Mouse (Mus musculus) embryonic facial prominence, embryonic 14.5 days (tissue): ENCODE results near the gene Apbb2. TPM values are rescaled to one million over a fixed set of nuclear protein-coding genes. Genes with fewer than 3 reads are reported as not detected.

ENCODE experiments used
- ATAC-seq: fragments of 200-750 bp; cut with Nextera tagmentation; 2 replicates; pipeline ENCODE4 v1.8.0; 2017; ENCODE audit warnings: low read depth, moderate number of reproducible peaks, moderate TSS enrichment
- DNase-seq: peaks from one replicate; pipeline ENCODE4 v3.0.0-alpha.2; 2015; ENCODE audit warnings: low spot score
- H3K27ac ChIP-seq: fragments of 300-500 bp; sonication (generic); replicated peaks from 2 replicates; pipeline ENCODE4 v1.5.1; 2014; ENCODE audit warnings: low read depth, mild to moderate bottlenecking, low read length, moderate library complexity
- H3K27me3 ChIP-seq: fragments of 300-500 bp; sonication (generic); replicated peaks from 2 replicates; pipeline ENCODE4 v1.6.1; 2014; ENCODE audit warnings: low read length; ENCODE audit not compliant: control insufficient read depth, insufficient read depth
- H3K36me3 ChIP-seq: fragments of 300-500 bp; sonication (generic); 2 replicates; pipeline ENCODE4 v1.6.1; 2014; ENCODE audit warnings: low read length, mixed read lengths; ENCODE audit not compliant: control insufficient read depth, insufficient read depth
- H3K4me1 ChIP-seq: fragments of 300-500 bp; sonication (generic); 2 replicates; pipeline ENCODE4 v1.6.1; 2014; ENCODE audit warnings: antibody characterized with exemption, low read length; ENCODE audit not compliant: control insufficient read depth, insufficient read depth
- H3K4me2 ChIP-seq: fragments of 300-500 bp; sonication (generic); 2 replicates; pipeline ENCODE4 v1.6.1; 2014; ENCODE audit warnings: low read depth, mild to moderate bottlenecking, low read length, moderate library complexity, mixed read lengths
- H3K4me3 ChIP-seq: fragments of 300-500 bp; sonication (generic); 2 replicates; pipeline ENCODE4 v1.5.1; 2014; ENCODE audit warnings: low read depth, mild to moderate bottlenecking, low read length
- H3K9ac ChIP-seq: fragments of 300-500 bp; sonication (generic); 2 replicates; pipeline ENCODE4 v1.6.1; 2014; ENCODE audit warnings: low read depth, mild to moderate bottlenecking, low read length, moderate library complexity, mixed read lengths
- H3K9me3 ChIP-seq: fragments of 300-500 bp; sonication (generic); 2 replicates; pipeline ENCODE4 v1.6.1; 2016; ENCODE audit warnings: low read length; ENCODE audit not compliant: control insufficient read depth
- WGBS: fragments of 180-500 bp; shearing (Covaris S2); extraction: QIAGEN DNeasy Blood & Tissue Kit; methylation state at CpG from one replicate; pipeline ENCODE4 v1.1.7; 2014; 5-methylcytosine and 5-hydroxymethylcytosine counted together
- polyA plus RNA-seq: library from polyadenylated mRNA; unstranded; fragments of >200 nt; fragmentation: Nextera tagmentation; extraction: Ambion mirVana; gene quantifications from 2 replicates; pipeline ENCODE4 v1.2.1, GENCODE M21; 2014

The Apbb2 gene
- polyA plus RNA-seq, 1 experiment from 2014 or later = 39.8 TPM

DNA sequence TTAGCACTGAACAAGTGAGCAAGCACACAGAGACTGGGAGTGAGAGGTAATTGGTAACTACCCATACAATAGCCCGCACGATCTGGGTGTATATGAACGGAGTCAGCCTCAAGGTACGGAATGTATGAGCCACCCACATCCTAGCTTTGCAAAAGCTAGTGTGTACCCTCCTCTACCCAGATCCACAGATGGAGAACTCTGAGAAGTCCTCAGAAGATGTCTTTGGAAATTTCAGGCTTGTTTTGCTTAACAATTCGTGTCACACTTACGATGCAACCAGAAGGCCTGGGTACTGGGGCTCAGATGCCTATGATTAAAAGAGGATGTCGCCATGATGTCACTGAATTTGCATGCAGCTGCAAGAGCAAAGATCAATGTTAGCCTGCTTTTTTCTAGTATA lies 176.3 kb downstream of the Apbb2 start:
- no peak for DNase-seq
- no peak overlapping the region for H3K27ac ChIP-seq
- H3K4me2 ChIP-seq = no peak overlapping the region
- H3K9me3 ChIP-seq = no peaks in the 10 kb centered on the region
- no peak overlapping the region for H3K9ac ChIP-seq
- H3K4me3 ChIP-seq = no peak overlapping the region
- H3K36me3 ChIP-seq = no peaks in the 10 kb centered on the region
- no peaks in the 10 kb centered on the region for H3K4me1 ChIP-seq
- no peak for ATAC-seq
- no peaks in the 10 kb centered on the region for H3K27me3 ChIP-seq
- 84% methylated on average over 7 of the region's 7 CpGs for WGBS

DNA sequence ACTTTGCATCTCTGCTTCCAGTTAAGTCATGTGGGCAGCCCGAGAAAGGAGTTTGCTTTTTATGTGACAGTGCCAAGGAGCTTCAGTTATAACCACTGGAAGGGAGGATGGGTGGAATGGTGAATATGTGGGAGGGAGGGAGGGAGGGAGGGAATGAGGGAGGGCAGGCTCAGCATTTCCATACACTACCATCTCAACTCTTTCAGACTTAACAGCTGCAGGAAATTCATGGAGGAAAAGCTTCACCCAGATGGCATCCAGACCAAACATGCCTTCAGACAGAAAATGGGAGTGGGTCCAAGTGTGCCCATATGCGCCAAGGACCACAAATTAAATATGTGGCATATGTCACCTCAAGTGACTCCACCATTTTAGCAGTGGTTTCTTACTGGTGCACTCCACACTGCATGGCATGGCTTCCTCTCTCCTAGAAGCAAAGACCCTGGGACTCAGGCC lies 181.8 kb downstream of the Apbb2 start:
- WGBS = 58% methylated on average over 2 of the region's 2 CpGs

DNA sequence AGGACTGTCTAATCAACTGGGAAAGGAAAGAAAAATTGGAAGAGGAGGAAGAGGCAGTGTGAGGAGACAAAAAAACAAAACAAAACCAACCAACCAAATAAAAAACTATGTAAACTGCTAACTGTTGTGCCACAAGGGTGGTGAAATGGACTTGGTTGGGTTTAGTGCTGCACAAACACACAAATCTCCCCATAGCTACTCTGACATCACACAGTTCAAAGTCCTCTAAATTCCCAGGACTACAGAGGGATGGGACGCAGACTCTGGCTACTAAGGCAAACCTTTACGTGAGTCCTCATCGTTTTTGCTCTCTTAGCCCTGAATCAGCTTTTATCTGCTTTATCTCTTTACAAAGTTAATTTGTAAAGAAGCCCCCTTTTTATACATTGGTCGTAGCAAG lies 183.4 kb downstream of the Apbb2 start:
- Histone ChIP-seq H3K27me3 (no peaks in the 10 kb centered on the region), H3K9me3 (no peaks in the 10 kb centered on the region), H3K4me1 (no peaks in the 10 kb centered on the region), H3K27ac (no peak overlapping the region), H3K4me2 (no peak overlapping the region), H3K4me3 (no peak overlapping the region), H3K36me3 (no peaks in the 10 kb centered on the region), H3K9ac (no peak overlapping the region)
- 97% methylated on average over 4 of the region's 4 CpGs for WGBS
- ATAC-seq (no peak), DNase-seq (no peak)

More for the DNA sequence above, 181.8 kb downstream of the Apbb2 start:
- H3K36me3 ChIP-seq = no peaks in the 10 kb centered on the region
- H3K27me3 ChIP-seq = no peaks in the 10 kb centered on the region
- no peaks in the 10 kb centered on the region for H3K9me3 ChIP-seq
- H3K27ac ChIP-seq = peak overlapping the region; percentile 28; the same call in 1 of the 2 replicates
- no peak overlapping the region for H3K4me3 ChIP-seq
- no peak overlapping the region for H3K4me2 ChIP-seq
- H3K9ac ChIP-seq = no peak overlapping the region
- DNase-seq = peak; percentile 74
- ATAC-seq = 0 out of 2 replicates have a peak, but pooled peaks have one; percentile 30
- no peaks in the 10 kb centered on the region for H3K4me1 ChIP-seq

DNA sequence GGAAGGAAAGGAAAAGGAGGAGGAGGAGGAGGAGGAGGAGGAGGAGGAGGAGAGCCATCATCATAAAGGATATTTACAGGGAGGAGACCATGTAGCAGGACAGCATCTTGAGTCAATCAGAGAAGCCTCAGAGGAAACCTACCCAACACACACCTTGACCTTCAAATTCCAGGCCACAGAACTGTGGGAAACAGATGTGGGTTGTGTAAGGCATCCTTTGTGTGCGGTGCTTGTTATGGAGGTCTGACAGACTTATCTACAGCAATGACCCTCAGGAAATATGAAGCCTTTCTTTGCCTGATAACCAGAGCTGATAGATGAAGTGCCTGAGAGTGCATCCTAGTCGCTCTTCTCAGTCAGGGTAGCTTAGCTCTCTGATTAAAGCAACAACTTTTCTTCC lies 189.5 kb downstream of the Apbb2 start:
- Histone ChIP-seq H3K36me3 (no peaks in the 10 kb centered on the region), H3K9ac (no peak overlapping the region), H3K4me1 (no peaks in the 10 kb centered on the region; the same call in none of the 2 replicates), H3K9me3 (no peaks in the 10 kb centered on the region), H3K4me2 (no peak overlapping the region), H3K27me3 (no peaks in the 10 kb centered on the region), H3K4me3 (no peak overlapping the region), H3K27ac (no peak overlapping the region)
- DNase-seq (no peak), ATAC-seq (no peak)
- 47% methylated on average over 2 of the region's 2 CpGs for WGBS

DNA sequence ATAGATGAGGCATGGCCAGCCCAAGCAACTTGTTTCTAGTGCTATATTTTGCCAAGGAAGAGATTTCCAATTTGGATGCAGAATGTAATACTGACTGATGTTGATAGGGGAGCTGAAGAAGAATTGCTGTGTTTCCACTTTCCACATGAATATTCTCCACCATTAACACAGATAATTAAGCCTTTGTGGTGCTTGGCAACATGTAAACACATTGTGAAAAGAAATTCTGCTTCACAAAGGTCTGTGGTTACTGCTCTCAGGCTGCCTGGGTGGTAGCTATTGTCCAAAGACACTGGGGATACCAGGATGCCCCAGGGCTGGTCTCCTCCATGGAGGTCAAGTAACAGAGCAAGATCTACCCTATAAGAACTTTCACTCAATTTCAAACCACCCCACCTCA lies 190.5 kb downstream of the Apbb2 start:
- H3K4me1 ChIP-seq = no peaks in the 10 kb centered on the region; the same call in none of the 2 replicates
- H3K36me3 ChIP-seq = no peaks in the 10 kb centered on the region
- no peak overlapping the region for H3K9ac ChIP-seq
- H3K27ac ChIP-seq = no peak overlapping the region
- no peak overlapping the region for H3K4me2 ChIP-seq
- no peaks in the 10 kb centered on the region for H3K9me3 ChIP-seq
- DNase-seq = no peak
- no peak overlapping the region for H3K4me3 ChIP-seq
- no peak for ATAC-seq
- no peaks in the 10 kb centered on the region for H3K27me3 ChIP-seq

DNA sequence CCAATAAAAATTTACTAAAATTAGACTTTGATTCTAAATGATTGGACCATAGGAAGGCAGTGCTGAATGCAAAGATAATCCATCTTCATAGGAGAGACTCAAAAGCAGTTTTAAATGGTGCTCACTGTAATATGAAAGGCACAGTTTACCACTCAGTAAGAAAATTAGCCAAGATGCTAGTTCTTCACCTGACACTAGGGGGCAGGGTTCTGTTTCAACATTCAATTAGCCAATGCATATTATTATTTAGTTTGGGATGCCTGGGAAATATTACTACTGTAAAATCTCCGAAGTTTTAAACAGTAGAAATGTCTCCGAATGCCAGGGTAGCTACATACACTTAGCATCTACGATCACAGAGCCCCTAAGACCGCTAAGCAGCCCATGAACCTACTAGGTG lies 194.7 kb downstream of the Apbb2 start:
- no peak for ATAC-seq
- Histone ChIP-seq H3K36me3 (no peaks in the 10 kb centered on the region), H3K27me3 (no peaks in the 10 kb centered on the region), H3K9ac (no peak overlapping the region), H3K4me3 (no peak overlapping the region), H3K9me3 (no peaks in the 10 kb centered on the region), H3K4me2 (no peak overlapping the region), H3K27ac (no peak overlapping the region), H3K4me1 (no peaks in the 10 kb centered on the region; the same call in none of the 2 replicates)
- DNase-seq = no peak
- WGBS = 64% methylated on average over 4 of the region's 4 CpGs

DNA sequence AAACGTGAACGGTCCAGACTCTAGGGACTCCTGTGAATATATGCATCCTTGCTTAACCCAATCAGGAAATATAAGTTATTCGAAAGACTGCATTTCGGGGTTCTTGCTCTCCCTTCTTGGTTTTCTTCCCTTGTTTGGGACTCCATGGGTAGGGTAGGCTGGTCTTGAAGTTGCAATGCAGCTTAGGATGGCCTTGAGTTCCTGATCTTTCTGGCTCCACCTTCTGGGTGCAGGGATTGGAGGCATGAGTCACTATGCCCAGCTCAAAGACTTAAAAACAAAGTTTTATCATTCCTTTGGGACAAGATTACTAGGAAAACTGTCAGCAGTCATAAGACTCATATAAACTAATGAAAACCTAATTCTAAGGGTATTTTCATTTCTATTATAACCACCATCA lies 195.1 kb downstream of the Apbb2 start:
- H3K9me3 ChIP-seq = no peaks in the 10 kb centered on the region
- H3K4me3 ChIP-seq = no peak overlapping the region
- H3K9ac ChIP-seq = no peak overlapping the region
- no peak overlapping the region for H3K27ac ChIP-seq
- no peaks in the 10 kb centered on the region for H3K36me3 ChIP-seq
- DNase-seq (no peak), ATAC-seq (no peak)
- WGBS = 86% methylated on average over 4 of the region's 4 CpGs
- H3K4me1 ChIP-seq = peaks cover 3% of the 10 kb centered on the region
- H3K27me3 ChIP-seq = no peaks in the 10 kb centered on the region
- no peak overlapping the region for H3K4me2 ChIP-seq

DNA sequence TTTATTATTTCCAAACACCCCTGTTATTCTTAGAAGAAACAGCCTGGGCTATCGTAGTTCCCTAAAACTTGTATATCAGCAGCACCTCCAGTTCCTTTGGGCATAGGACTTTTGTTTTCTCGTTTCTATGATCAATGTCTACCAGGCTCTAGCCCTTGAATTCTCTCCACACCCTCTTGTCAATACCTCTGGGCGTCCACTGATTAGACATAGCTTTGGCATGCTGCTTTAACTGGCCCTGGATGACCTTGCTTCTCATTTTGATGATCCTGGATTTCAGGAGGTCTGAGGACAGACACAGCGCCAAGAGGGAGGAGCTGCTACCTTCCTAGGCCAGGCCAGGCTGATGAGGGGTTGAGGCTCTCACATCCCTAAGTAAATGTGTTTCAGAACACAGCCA lies 196.6 kb downstream of the Apbb2 start:
- Histone ChIP-seq H3K9ac (no peak overlapping the region), H3K4me3 (no peak overlapping the region)

DNA sequence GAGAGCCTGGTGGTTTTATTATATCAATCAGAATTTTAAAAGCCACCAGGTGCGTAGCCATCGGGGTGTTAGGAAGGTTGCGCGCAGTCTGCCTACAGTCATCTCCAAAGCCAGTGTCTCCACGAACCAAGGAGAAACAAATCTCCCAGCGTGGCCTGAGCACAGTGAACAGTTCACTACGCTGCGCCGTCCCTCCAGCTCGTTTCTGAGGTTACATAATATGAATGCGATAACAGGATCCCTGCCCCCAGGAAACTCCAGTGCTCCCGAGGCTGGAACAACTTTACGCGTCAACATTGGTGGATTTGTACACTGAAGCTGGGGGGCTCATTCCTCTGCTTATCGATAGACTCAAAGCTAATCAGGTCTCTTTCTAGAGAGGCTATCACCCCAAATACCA lies 197.4 kb downstream of the Apbb2 start:
- peaks cover 7% of the 10 kb centered on the region; the same call in 1 of the 2 replicates for H3K4me1 ChIP-seq
- H3K27ac ChIP-seq = no peak overlapping the region
- ATAC-seq (no peak), DNase-seq (no peak)
- H3K4me3 ChIP-seq = no peak overlapping the region
- no peaks in the 10 kb centered on the region for H3K27me3 ChIP-seq
- H3K36me3 ChIP-seq = no peaks in the 10 kb centered on the region
- no peak overlapping the region for H3K4me2 ChIP-seq
- no peak overlapping the region for H3K9ac ChIP-seq
- H3K9me3 ChIP-seq = no peaks in the 10 kb centered on the region
- 85% methylated on average over 15 of the region's 15 CpGs for WGBS

More for the DNA sequence above, 196.6 kb downstream of the Apbb2 start:
- peaks cover 7% of the 10 kb centered on the region; the same call in 1 of the 2 replicates for H3K4me1 ChIP-seq
- no peaks in the 10 kb centered on the region for H3K36me3 ChIP-seq
- no peak for DNase-seq
- WGBS = 84% methylated on average over 4 of the region's 4 CpGs
- H3K27ac ChIP-seq = no peak overlapping the region
- ATAC-seq = no peak
- H3K4me2 ChIP-seq = no peak overlapping the region
- no peaks in the 10 kb centered on the region for H3K9me3 ChIP-seq
- H3K27me3 ChIP-seq = no peaks in the 10 kb centered on the region
